Mouse (Mus musculus): ENCODE results near the gene Gba. TPM values are rescaled to one million over a fixed set of nuclear protein-coding genes. Genes with fewer than 3 reads are reported as not detected.

Gba gene
- polyA plus RNA-seq, 1 experiment: 56.3 TPM

DNA sequence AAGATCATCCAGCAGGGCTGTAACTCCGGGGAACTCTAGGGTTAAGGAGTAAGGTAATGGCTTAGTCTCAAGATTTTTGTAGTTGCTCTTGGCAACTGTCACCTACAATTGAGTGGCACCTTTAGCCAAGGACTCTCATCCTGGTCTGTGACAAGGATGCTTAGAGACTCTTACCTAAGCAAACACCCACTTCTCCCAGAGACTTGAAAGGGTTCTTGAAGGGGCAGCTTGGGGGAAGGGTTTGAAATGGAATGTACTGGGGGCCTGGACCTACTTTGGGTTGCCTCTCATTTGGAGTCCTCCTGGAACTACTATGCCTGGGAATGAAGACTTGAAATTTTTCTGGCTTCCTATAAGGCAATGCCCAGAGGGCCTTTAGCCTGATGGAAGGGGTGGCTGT, 15.5 kb downstream of the Gba start:
- no peak for DNase-seq (ENCODE audit: low read depth)
- TF ChIP-seq CTCF (IDR thresholded peaks at IDR 0.05; ENCODE audit: borderline replicate concordance, extremely low read depth, insufficient read depth, insufficient read length) (no peak), POLR2A (IDR thresholded peaks at IDR 0.05; ENCODE audit: borderline replicate concordance, extremely low read depth, insufficient read depth, insufficient read length, poor library complexity, severe bottlenecking) (no peak)

DNA sequence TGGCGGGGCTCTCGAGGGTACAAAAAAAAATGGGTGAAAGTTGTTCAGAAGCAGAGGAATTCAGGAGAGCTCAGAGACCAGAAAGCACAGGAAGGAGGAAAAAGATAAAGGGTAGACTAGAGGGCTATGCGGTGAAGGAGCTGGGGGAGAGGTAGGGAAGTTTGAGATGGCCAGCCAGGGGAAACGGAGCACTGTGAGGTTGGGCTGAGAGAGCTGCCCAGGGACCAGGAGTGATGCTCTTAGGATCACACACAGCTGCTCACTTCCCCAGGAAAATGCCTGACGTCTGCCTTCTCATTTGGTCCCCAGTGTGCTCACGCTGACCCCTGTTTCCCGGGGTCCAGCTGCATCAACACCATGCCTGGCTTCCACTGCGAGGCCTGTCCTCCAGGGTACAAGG, 16.8 kb downstream of the Gba start:
- TF ChIP-seq POLR2A (IDR thresholded peaks at IDR 0.05; ENCODE audit: borderline replicate concordance, extremely low read depth, insufficient read depth, insufficient read length, poor library complexity, severe bottlenecking): no peak
- TF ChIP-seq CTCF (IDR thresholded peaks at IDR 0.05; ENCODE audit: borderline replicate concordance, extremely low read depth, insufficient read depth, insufficient read length): no peak
- no peak for DNase-seq (ENCODE audit: low read depth)

DNA sequence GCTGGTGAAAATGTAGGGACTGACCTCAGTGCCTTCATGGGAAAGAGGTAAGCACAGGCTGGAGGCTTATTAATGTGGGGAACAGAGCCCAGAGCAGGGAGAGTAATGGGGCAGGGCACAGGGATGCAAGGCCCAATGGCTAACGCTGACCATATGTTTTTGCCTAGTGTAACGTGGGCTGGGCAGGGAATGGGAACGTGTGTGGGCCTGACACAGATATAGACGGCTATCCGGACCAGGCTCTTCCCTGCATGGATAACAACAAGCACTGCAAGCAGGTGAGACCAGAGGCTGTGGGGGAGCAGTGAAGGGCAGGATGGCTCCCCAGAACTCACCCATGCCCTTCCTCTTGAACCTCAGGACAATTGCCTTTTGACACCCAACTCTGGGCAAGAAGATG, 18.4 kb downstream of the Gba start:
- TF ChIP-seq POLR2A (IDR thresholded peaks at IDR 0.05; ENCODE audit: borderline replicate concordance, extremely low read depth, insufficient read depth, insufficient read length, poor library complexity, severe bottlenecking) (no peak), CTCF (IDR thresholded peaks at IDR 0.05; ENCODE audit: borderline replicate concordance, extremely low read depth, insufficient read depth, insufficient read length) (no peak)
- DNase-seq (ENCODE audit: low read depth): no peak

DNA sequence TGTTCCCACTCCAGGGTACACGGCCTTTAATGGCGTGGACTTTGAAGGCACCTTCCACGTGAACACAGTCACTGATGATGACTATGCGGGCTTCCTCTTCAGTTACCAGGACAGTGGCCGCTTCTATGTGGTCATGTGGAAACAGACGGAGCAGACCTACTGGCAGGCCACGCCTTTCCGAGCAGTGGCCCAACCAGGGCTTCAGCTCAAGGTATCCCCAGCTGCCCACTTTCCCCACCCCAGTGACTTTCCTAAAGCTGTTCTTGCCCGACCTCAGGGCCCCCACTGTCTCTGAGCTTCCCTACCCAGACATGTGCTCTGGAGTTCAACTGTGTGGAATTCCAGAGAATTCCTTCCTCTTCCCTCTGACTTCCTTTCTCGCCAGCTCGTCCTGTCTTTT, 22.1 kb downstream of the Gba start:
- TF ChIP-seq CTCF (IDR thresholded peaks at IDR 0.05; ENCODE audit: borderline replicate concordance, extremely low read depth, insufficient read depth, insufficient read length) (no peak), POLR2A (IDR thresholded peaks at IDR 0.05; ENCODE audit: borderline replicate concordance, extremely low read depth, insufficient read depth, insufficient read length, poor library complexity, severe bottlenecking) (no peak)
- peak; percentile 51 for DNase-seq (ENCODE audit: low read depth)

DNA sequence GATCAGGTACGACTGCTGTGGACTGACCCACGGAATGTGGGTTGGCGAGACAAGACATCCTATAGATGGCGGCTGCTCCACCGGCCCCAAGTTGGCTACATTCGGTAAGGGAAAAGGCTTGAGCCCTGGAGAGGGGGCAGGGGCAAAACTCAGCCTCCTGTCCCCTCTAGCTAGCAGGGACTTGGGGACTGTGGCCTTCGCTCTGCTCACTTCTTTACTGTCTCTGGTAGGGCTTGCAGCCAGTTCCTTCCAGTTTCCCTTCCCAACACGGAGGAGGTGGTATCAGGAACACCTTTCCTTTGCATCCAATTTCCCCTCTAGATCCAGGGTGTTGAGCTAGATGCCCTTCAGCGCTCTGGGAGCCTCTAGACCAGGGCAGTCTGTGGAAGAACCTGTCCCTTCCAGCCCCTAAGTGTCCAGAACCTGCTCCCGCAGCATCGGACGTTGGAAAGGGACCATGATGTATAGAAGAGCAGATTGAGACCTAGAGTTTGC, 22.6 kb downstream of the Gba start:
- TF ChIP-seq POLR2A (IDR thresholded peaks at IDR 0.05; ENCODE audit: borderline replicate concordance, extremely low read depth, insufficient read depth, insufficient read length, poor library complexity, severe bottlenecking): no peak
- DNase-seq (ENCODE audit: low read depth): no peak

DNA sequence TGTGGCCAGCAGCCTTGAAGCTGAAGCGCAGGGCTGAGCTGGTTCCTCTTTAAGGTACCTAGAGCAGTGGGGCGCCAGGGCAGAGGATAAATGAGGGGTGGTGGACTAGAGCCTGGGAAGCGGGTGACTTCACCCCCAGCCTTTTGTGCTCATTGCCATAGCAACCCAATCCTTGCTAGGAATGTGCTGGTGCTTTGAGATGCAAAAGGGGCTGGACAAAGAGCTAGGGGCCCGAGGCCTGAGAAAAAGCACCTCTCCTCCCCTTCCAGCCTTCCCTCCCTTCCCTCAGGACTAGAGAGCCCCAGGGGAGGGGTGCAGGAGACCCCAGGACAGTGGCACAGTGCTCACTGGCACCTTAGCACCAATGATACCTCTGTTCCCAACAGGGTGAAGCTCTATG, 23.2 kb downstream of the Gba start:
- DNase-seq (ENCODE audit: low read depth): peak; percentile 97
- TF ChIP-seq POLR2A (IDR thresholded peaks at IDR 0.05; ENCODE audit: borderline replicate concordance, extremely low read depth, insufficient read depth, insufficient read length, poor library complexity, severe bottlenecking): peak; percentile 23; the same call in 1 of the 2 replicates
- no peak for TF ChIP-seq CTCF (IDR thresholded peaks at IDR 0.05; ENCODE audit: borderline replicate concordance, extremely low read depth, insufficient read depth, insufficient read length)

DNA sequence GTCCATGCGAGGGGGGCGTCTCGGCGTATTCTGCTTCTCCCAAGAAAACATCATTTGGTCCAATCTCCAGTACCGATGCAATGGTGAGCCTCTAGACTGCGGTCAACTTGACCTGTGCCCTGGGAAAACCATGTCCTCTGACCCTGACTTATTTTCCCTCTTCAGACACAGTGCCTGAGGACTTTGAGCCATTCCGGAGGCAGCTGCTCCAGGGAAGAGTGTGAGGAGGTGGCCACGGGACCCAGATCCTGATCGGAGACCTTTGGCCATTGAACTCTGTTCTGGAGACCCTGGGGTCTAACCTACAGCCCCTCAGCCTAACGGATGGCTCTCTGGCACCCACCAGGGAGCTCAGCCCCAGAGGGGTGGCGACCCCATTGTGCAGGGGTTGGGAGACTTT, 23.6 kb downstream of the Gba start:
- no peak for DNase-seq (ENCODE audit: low read depth)
- TF ChIP-seq POLR2A (IDR thresholded peaks at IDR 0.05; ENCODE audit: borderline replicate concordance, extremely low read depth, insufficient read depth, insufficient read length, poor library complexity, severe bottlenecking) (no peak), CTCF (IDR thresholded peaks at IDR 0.05; ENCODE audit: borderline replicate concordance, extremely low read depth, insufficient read depth, insufficient read length) (no peak)

DNA sequence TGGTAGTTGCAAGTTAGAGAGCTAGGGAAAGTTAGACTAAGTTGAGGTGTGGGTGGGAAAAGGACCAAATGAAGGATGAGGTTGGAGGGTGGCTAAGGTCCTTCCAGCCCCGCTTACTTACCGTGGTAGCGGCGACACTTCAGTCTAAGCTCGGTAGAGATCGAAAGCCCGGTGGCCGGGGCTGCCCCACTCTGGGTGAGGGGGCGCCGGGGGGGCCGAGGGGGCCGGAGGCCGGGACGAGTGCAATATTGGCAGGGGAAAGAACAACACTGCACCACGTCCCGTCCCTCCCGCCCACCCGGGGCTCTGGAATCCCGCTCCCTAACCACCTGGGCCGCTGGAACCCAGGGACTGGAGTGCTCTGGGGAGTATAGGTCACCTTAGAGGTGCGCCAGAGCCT, 24.2 kb downstream of the Gba start, which contains the start of gene Mtx1:
Gene Mtx1, minus strand, starts transcription at position 189 of the 400 bp plus-strand sequence.
- DNase-seq (ENCODE audit: low read depth): no peak
- no peak for TF ChIP-seq POLR2A (IDR thresholded peaks at IDR 0.05; ENCODE audit: borderline replicate concordance, extremely low read depth, insufficient read depth, insufficient read length, poor library complexity, severe bottlenecking)
- no peak for TF ChIP-seq CTCF (IDR thresholded peaks at IDR 0.05; ENCODE audit: borderline replicate concordance, extremely low read depth, insufficient read depth, insufficient read length)

DNA sequence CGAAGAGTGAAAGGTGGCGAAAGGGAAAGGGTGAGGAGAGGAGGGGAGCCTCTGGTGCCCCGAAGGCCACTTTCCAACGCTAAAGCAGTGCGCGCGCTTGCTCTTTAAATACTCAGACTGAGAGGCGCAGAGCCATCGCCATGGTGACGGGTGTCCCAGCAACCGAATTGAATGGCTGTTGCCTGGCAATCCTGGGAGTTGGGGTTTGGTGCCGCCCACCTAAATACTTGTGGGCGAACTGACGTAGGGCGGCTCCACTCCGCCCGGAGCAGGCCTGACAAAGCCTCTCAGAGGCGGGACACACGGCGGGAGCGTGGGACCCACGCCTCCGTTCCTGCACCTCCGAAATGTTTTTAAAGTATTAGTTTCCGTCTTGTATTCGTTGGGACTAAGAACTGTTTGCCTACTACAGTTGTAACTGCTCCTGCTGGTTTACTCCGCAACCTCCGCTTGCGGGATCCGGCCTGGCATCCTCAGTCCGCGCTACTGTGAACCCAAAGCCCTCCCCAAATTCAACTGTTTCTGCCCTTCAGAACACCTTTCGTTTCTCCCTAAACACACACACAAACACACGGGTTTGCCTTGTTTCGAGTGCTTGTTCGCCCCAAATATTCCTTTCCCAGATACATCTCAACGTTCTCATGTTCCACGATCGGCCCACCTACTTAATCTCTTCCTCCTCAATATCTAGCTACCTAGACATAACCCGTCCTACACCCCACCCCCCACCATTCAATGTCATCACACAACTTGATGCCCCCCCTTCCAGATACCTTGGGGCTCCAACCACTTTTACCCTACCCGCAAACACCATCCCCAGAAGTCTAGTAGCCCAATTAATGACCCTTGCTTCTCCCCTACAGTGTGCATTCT, 24.8 kb downstream of the Gba start:
- DNase-seq (ENCODE audit: low read depth): peak; percentile 99
- TF ChIP-seq POLR2A (IDR thresholded peaks at IDR 0.05; ENCODE audit: borderline replicate concordance, extremely low read depth, insufficient read depth, insufficient read length, poor library complexity, severe bottlenecking): peak; percentile 82; the same call in 1 of the 2 replicates
- TF ChIP-seq CTCF (IDR thresholded peaks at IDR 0.05; ENCODE audit: borderline replicate concordance, extremely low read depth, insufficient read depth, insufficient read length): no peak

DNA sequence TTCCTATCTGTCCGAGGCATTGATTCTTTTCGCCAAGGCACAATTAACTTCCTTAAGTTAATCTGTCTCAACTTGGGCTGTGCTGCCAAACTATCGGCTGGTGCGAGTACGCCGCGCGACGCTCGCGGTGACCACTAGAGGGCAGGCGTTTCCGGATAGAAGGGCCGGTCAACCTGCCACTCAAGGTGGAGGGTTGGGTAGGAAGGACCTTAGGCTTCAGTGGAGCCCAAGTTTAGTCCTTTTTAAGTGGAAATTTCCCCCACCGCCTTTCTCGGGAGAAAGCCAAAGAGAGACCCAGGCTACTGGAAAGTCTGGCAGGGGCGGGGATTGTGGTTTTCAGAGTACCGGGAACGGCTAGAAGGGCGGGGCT, 25.4 kb downstream of the Gba start:
- peak; percentile 94 for TF ChIP-seq CTCF (IDR thresholded peaks at IDR 0.05; ENCODE audit: borderline replicate concordance, extremely low read depth, insufficient read depth, insufficient read length)
- TF ChIP-seq POLR2A (IDR thresholded peaks at IDR 0.05; ENCODE audit: borderline replicate concordance, extremely low read depth, insufficient read depth, insufficient read length, poor library complexity, severe bottlenecking): no peak
- DNase-seq (ENCODE audit: low read depth): peak; percentile 93

DNA sequence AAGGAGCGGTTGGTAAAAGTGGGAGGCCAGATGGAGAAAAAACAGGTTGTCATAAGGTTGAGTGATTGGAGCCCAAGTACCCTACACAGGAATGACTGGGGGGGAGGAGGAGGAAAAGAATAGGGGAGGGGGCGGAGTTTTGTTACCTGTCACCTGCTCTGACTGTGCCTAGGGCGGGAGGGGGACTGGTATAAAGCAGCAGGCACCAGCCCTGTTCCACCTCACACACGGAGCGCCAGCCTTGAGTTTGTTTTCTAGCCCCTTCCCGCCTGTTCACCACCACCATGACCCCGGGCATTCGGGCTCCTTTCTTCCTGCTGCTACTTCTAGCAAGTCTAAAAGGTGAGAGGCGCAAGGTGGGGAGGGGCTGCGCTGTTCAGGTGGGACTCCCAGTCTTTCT, 26.1 kb downstream of the Gba start, which contains the start of gene Muc1:
Gene Muc1, plus strand, starts transcription at position 222 of the 400 bp plus-strand sequence.
- DNase-seq (ENCODE audit: low read depth): no peak

DNA sequence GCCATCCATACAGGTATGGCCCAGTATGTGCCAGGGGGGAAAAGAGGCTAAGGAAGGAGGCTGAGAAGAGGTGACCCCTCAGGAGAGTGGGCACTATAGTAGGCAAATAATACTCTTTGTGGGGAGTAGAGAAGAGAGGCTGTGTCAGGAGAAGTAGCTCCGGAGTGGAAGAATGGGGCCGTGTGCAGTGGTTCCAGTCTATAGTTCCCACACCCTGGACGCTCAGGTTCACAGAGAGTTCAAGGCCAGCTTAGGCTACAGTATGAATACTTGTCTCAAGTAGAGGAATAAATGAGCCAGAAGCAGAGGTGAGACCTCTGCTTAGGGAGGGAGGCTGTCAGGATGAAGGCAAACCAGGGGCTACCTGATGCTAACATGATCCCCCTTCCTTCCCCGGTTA, 26.5 kb downstream of the Gba start:
- no peak for TF ChIP-seq POLR2A (IDR thresholded peaks at IDR 0.05; ENCODE audit: borderline replicate concordance, extremely low read depth, insufficient read depth, insufficient read length, poor library complexity, severe bottlenecking)
- TF ChIP-seq CTCF (IDR thresholded peaks at IDR 0.05; ENCODE audit: borderline replicate concordance, extremely low read depth, insufficient read depth, insufficient read length): no peak
- no peak for DNase-seq (ENCODE audit: low read depth)

More for the DNA sequence above, 26.1 kb downstream of the Gba start, which contains the start of gene Muc1:
- no peak for TF ChIP-seq POLR2A (IDR thresholded peaks at IDR 0.05; ENCODE audit: borderline replicate concordance, extremely low read depth, insufficient read depth, insufficient read length, poor library complexity, severe bottlenecking)

Measured in brain, embryonic 14.5 days (tissue).